8 mouse cellular contexts compared by ENCODE assay signal in genomic region chr2:92544364-92545151, GRCm38 (mm10). TPM values are rescaled to one million over a fixed set of nuclear protein-coding genes. Genes with fewer than 3 reads are reported as not detected.
DNase-seq lines count a peak whose midpoint lies in the region; ATAC-seq and TF ChIP-seq lines count a peak whose summit lies in the region.

No protein-coding gene starts in this region.

- H3K27me3 ChIP-seq in heart, embryonic 11.5 days (ENCODE audit: control insufficient read depth, insufficient read depth, low read length), result no peaks in the 10 kb centered on the region; the same call in 1 of the 2 replicates
- H3K27me3 ChIP-seq in stomach, embryonic 16.5 days (ENCODE audit: control insufficient read depth, insufficient read depth, low read length), result no peaks in the 10 kb centered on the region
- no peaks in the 10 kb centered on the region for H3K27me3 ChIP-seq in stomach, postnatal 0 days (ENCODE audit: control insufficient read depth, insufficient read depth, low read length)
- no peaks in the 10 kb centered on the region for H3K27me3 ChIP-seq in hindbrain, embryonic 12.5 days
- H3K27me3 ChIP-seq in neural tube, embryonic 14.5 days (ENCODE audit: control insufficient read depth, insufficient read depth, low read length), result no peaks in the 10 kb centered on the region

- no peak overlapping the region for H3K4me3 ChIP-seq in heart, embryonic 11.5 days (ENCODE audit: low read depth, low read length)
- H3K4me3 ChIP-seq in stomach, embryonic 16.5 days (replicated peaks; ENCODE audit: low read length), result no peak overlapping the region
- no peak overlapping the region for H3K4me3 ChIP-seq in stomach, postnatal 0 days (ENCODE audit: low read depth, low read length)
- H3K4me3 ChIP-seq in hindbrain, embryonic 12.5 days, result no peak overlapping the region
- H3K4me3 ChIP-seq in neural tube, embryonic 14.5 days (ENCODE audit: low read depth, low read length), result no peak overlapping the region

- H3K9me3 ChIP-seq in heart, embryonic 11.5 days (replicated peaks; ENCODE audit: control insufficient read depth, low read length), result no peaks in the 10 kb centered on the region
- no peaks in the 10 kb centered on the region for H3K9me3 ChIP-seq in stomach, embryonic 16.5 days (replicated peaks; ENCODE audit: control insufficient read depth, low read length)
- H3K9me3 ChIP-seq in stomach, postnatal 0 days (ENCODE audit: control insufficient read depth, low read length), result no peaks in the 10 kb centered on the region
- H3K9me3 ChIP-seq in hindbrain, embryonic 12.5 days (replicated peaks), result no peaks in the 10 kb centered on the region
- no peaks in the 10 kb centered on the region for H3K9me3 ChIP-seq in neural tube, embryonic 14.5 days (ENCODE audit: control insufficient read depth, low read length)

- DNase-seq in heart, postnatal 4 days, result no peak
- DNase-seq in stomach, postnatal 0 days (ENCODE audit: low spot score), result no peak
- no peak for DNase-seq in testis, postnatal 10 days (ENCODE audit: low spot score)
- no peak for DNase-seq in gastrocnemius, adult 18-20 months (ENCODE audit: low spot score)

- no peak for TF ChIP-seq EP300 in stomach, postnatal 0 days (optimal IDR thresholded peaks at IDR 0.05)

- WGBS in heart, embryonic 11.5 days (ENCODE audit: insufficient replicate concordance), result 10% methylated on average over 15 of the region's 15 CpGs
- 9% methylated on average over 15 of the region's 15 CpGs for WGBS in stomach, embryonic 16.5 days
- 9% methylated on average over 14 of the region's 15 CpGs for WGBS in stomach, postnatal 0 days
- 16% methylated on average over 15 of the region's 15 CpGs for WGBS in hindbrain, embryonic 12.5 days
- WGBS in neural tube, embryonic 14.5 days, result 21% methylated on average over 13 of the region's 15 CpGs

- no peak overlapping the region for H3K4me2 ChIP-seq in heart, embryonic 11.5 days
- no peak overlapping the region for H3K4me2 ChIP-seq in stomach, embryonic 16.5 days (ENCODE audit: low read depth, low read length)
- no peak overlapping the region for H3K4me2 ChIP-seq in stomach, postnatal 0 days (replicated peaks; ENCODE audit: low read depth)
- H3K4me2 ChIP-seq in hindbrain, embryonic 12.5 days (replicated peaks), result peak overlapping the region; percentile 23
- no peak overlapping the region for H3K4me2 ChIP-seq in neural tube, embryonic 14.5 days (ENCODE audit: low read depth, low read length)

- no peak overlapping the region for H3K9ac ChIP-seq in heart, embryonic 11.5 days (ENCODE audit: low read depth, low read length)
- H3K9ac ChIP-seq in stomach, embryonic 16.5 days (ENCODE audit: low read length), result no peak overlapping the region
- no peak overlapping the region for H3K9ac ChIP-seq in stomach, postnatal 0 days (ENCODE audit: low read length)
- no peak overlapping the region for H3K9ac ChIP-seq in hindbrain, embryonic 12.5 days
- H3K9ac ChIP-seq in neural tube, embryonic 14.5 days (replicated peaks; ENCODE audit: low read depth, low read length), result no peak overlapping the region

- H3K36me3 ChIP-seq in heart, embryonic 11.5 days (ENCODE audit: control insufficient read depth, insufficient read depth, low read length), result no peaks in the 10 kb centered on the region
- H3K36me3 ChIP-seq in stomach, embryonic 16.5 days (ENCODE audit: control insufficient read depth, insufficient read depth, low read length), result no peaks in the 10 kb centered on the region
- no peaks in the 10 kb centered on the region for H3K36me3 ChIP-seq in stomach, postnatal 0 days (ENCODE audit: control insufficient read depth, insufficient read depth, low read length)
- no peaks in the 10 kb centered on the region for H3K36me3 ChIP-seq in hindbrain, embryonic 12.5 days
- H3K36me3 ChIP-seq in neural tube, embryonic 14.5 days (ENCODE audit: control insufficient read depth, insufficient read depth, low read length), result no peaks in the 10 kb centered on the region

- H3K4me1 ChIP-seq in heart, embryonic 11.5 days (ENCODE audit: control insufficient read depth, insufficient read depth, low read length), result peaks cover 8% of the 10 kb centered on the region; the same call in 1 of the 2 replicates
- peaks cover 5% of the 10 kb centered on the region for H3K4me1 ChIP-seq in stomach, embryonic 16.5 days (ENCODE audit: control insufficient read depth, insufficient read depth, low read length)
- no peaks in the 10 kb centered on the region for H3K4me1 ChIP-seq in stomach, postnatal 0 days (replicated peaks; ENCODE audit: control insufficient read depth, insufficient read depth)
- H3K4me1 ChIP-seq in hindbrain, embryonic 12.5 days, result peaks cover 15% of the 10 kb centered on the region
- H3K4me1 ChIP-seq in neural tube, embryonic 14.5 days (ENCODE audit: control insufficient read depth, insufficient read depth, low read length), result peaks cover 4% of the 10 kb centered on the region

- 0 out of 2 replicates have a peak, but pooled peaks have one; percentile 14 for ATAC-seq in heart, embryonic 11.5 days (replicated peaks; ENCODE audit: insufficient number of reproducible peaks, low FRiP score, low TSS enrichment)
- 0 out of 2 replicates have a peak, but pooled peaks have one; percentile 29 for ATAC-seq in stomach, embryonic 16.5 days (ENCODE audit: insufficient read depth, low FRiP score)
- ATAC-seq in stomach, postnatal 0 days (ENCODE audit: low FRiP score, low TSS enrichment), result no peak
- ATAC-seq in hindbrain, embryonic 12.5 days (ENCODE audit: low FRiP score), result 0 out of 2 replicates have a peak, but pooled peaks have one; percentile 50
- ATAC-seq in neural tube, embryonic 14.5 days (ENCODE audit: low read depth), result peak; percentile 77; the same call in 1 of the 2 replicates

- no peak overlapping the region for H3K27ac ChIP-seq in heart, embryonic 11.5 days (ENCODE audit: low read depth, low read length)
- H3K27ac ChIP-seq in stomach, embryonic 16.5 days (ENCODE audit: low read length), result no peak overlapping the region
- no peak overlapping the region for H3K27ac ChIP-seq in stomach, postnatal 0 days (replicated peaks)
- H3K27ac ChIP-seq in hindbrain, embryonic 12.5 days, result no peak overlapping the region
- no peak overlapping the region for H3K27ac ChIP-seq in neural tube, embryonic 14.5 days (ENCODE audit: low read depth, low read length)

- no peak for TF ChIP-seq CTCF in stomach, postnatal 0 days (IDR thresholded peaks at IDR 0.05; ENCODE audit: low read depth)

RNA-seq across cellular contexts. Expression of gene Chst1, which starts 54.9 kb away (rescaled TPM):
- polyA plus RNA-seq in heart, embryonic 11.5 days (2014; fragmentation: Nextera tagmentation; extraction: Ambion mirVana), result 1.1 and 1.4 TPM in 2 replicates
- 1 to 10 TPM; 3.9 to 4.8 TPM for total RNA-seq in heart, postnatal 4 days (2021)
- polyA plus RNA-seq in stomach, embryonic 16.5 days (2015; fragmentation: Nextera tagmentation; extraction: Ambion mirVana), result 4.2 and 5.1 TPM in 2 replicates
- 3.0 TPM in 2 replicates for polyA plus RNA-seq in stomach, postnatal 0 days (2015; fragmentation: Nextera tagmentation; extraction: Ambion mirVana)
- 11.1 and 12.2 TPM in 2 replicates for polyA plus RNA-seq in hindbrain, embryonic 12.5 days (2016; fragmentation: Nextera tagmentation; extraction: Ambion mirVana)
- 16.1 and 20.2 TPM in 2 replicates for polyA plus RNA-seq in neural tube, embryonic 14.5 days (2014; fragmentation: Nextera tagmentation; extraction: Ambion mirVana)
- total RNA-seq in gastrocnemius, adult 18-20 months (2021), result 1 to 10 TPM in 1 of 2 experiments, under 1 TPM in 1; 0.80 to 1.9 TPM
